Mouse (Mus musculus) forebrain, embryonic 16.5 days (tissue): ENCODE measurements around the gene Fhod1. TPM values are rescaled to one million over a fixed set of nuclear protein-coding genes. Genes with fewer than 3 reads are reported as not detected.

Experiments
- ATAC-seq: fragments of 200-750 bp; cut with Nextera tagmentation; 2 replicates; pipeline ENCODE4 v1.8.0; 2017; ENCODE audit warnings: mild to moderate bottlenecking, moderate library complexity
- H3K27ac ChIP-seq: fragments of 300-500 bp; sonication (generic); 2 replicates; pipeline ENCODE4 v1.5.1; 2014; ENCODE audit warnings: low read length, control low read depth
- H3K27me3 ChIP-seq: fragments of 300-500 bp; sonication (generic); replicated peaks from 2 replicates; pipeline ENCODE4 v1.6.1; 2014; ENCODE audit warnings: low read length; ENCODE audit not compliant: control insufficient read depth, insufficient read depth
- H3K36me3 ChIP-seq: fragments of 300-500 bp; sonication (generic); 2 replicates; pipeline ENCODE4 v1.6.1; 2014; ENCODE audit not compliant: control insufficient read depth, insufficient read depth
- H3K4me1 ChIP-seq: fragments of 300-500 bp; sonication (generic); replicated peaks from 2 replicates; pipeline ENCODE4 v1.6.1; 2014; ENCODE audit warnings: low read length; ENCODE audit not compliant: control insufficient read depth, insufficient read depth
- H3K4me2 ChIP-seq: fragments of 300-500 bp; sonication (generic); 2 replicates; pipeline ENCODE4 v1.6.1; 2014; ENCODE audit warnings: mild to moderate bottlenecking, low read length, control low read depth
- H3K4me3 ChIP-seq: fragments of 300-500 bp; sonication (generic); replicated peaks from 2 replicates; pipeline ENCODE4 v1.5.1; 2014; ENCODE audit warnings: mild to moderate bottlenecking, low read length, control low read depth
- H3K9ac ChIP-seq: fragments of 300-500 bp; sonication (generic); replicated peaks from 2 replicates; pipeline ENCODE4 v1.6.1; 2014; ENCODE audit warnings: low read depth, low read length, control low read depth
- H3K9me3 ChIP-seq: fragments of 300-500 bp; sonication (generic); 2 replicates; pipeline ENCODE4 v1.6.1; 2016; ENCODE audit warnings: low read length; ENCODE audit not compliant: control insufficient read depth
- WGBS: fragments of 180-500 bp; shearing (Covaris S2); extraction: QIAGEN DNeasy Blood & Tissue Kit; methylation state at CpG from one replicate; pipeline ENCODE4 v1.1.7; 2014; 5-methylcytosine and 5-hydroxymethylcytosine counted together
- polyA plus RNA-seq: library from polyadenylated mRNA; unstranded; fragments of >200 nt; fragmentation: Nextera tagmentation; extraction: Ambion mirVana; gene quantifications from 2 replicates; pipeline ENCODE4 v1.2.1, GENCODE M21; 2015

The Fhod1 gene
- polyA plus RNA-seq, 1 experiment from 2014 or later: 0.43 TPM

GRCm38 (mm10) chr8:105311718-105312117, 36.0 kb downstream of the Fhod1 start:
- peaks cover 14% of the 10 kb centered on the region for H3K36me3 ChIP-seq
- no peak for ATAC-seq
- WGBS: 100% methylated on average over 1 of the region's 1 CpGs
- H3K4me2 ChIP-seq: no peak overlapping the region
- no peaks in the 10 kb centered on the region for H3K9me3 ChIP-seq
- no peak overlapping the region for H3K4me3 ChIP-seq
- no peaks in the 10 kb centered on the region for H3K27me3 ChIP-seq
- H3K27ac ChIP-seq: no peak overlapping the region
- no peak overlapping the region for H3K9ac ChIP-seq
- H3K4me1 ChIP-seq: no peaks in the 10 kb centered on the region

- ATAC-seq: no peak
- H3K4me3 ChIP-seq: no peak overlapping the region
- no peak overlapping the region for H3K27ac ChIP-seq
- H3K36me3 ChIP-seq: peaks cover 11% of the 10 kb centered on the region
- no peaks in the 10 kb centered on the region for H3K27me3 ChIP-seq
- WGBS: 88% methylated on average over 8 of the region's 8 CpGs
- no peak overlapping the region for H3K4me2 ChIP-seq
- peaks cover 8% of the 10 kb centered on the region for H3K4me1 ChIP-seq
- no peaks in the 10 kb centered on the region for H3K9me3 ChIP-seq
- H3K9ac ChIP-seq: no peak overlapping the region
Observed at GRCm38 (mm10) chr8:105310118-105310517, 37.6 kb downstream of the Fhod1 start.

- H3K9me3 ChIP-seq: no peaks in the 10 kb centered on the region
- no peaks in the 10 kb centered on the region for H3K27me3 ChIP-seq
- ATAC-seq: no peak
- no peak overlapping the region for H3K4me2 ChIP-seq
- no peak overlapping the region for H3K9ac ChIP-seq
- H3K36me3 ChIP-seq: peaks cover 11% of the 10 kb centered on the region
- H3K27ac ChIP-seq: no peak overlapping the region
- peaks cover 8% of the 10 kb centered on the region for H3K4me1 ChIP-seq
- no peak overlapping the region for H3K4me3 ChIP-seq
- 85% methylated on average over 15 of the region's 15 CpGs for WGBS
Observed at GRCm38 (mm10) chr8:105309142-105309847, 38.5 kb downstream of the Fhod1 start.

GRCm38 (mm10) chr8:105308428-105308827, 39.3 kb downstream of the Fhod1 start:
- ATAC-seq: no peak

GRCm38 (mm10) chr8:105307670-105308069, 40.1 kb downstream of the Fhod1 start:
- Histone ChIP-seq H3K27me3 (no peaks in the 10 kb centered on the region), H3K9me3 (no peaks in the 10 kb centered on the region), H3K4me1 (peaks cover 8% of the 10 kb centered on the region), H3K9ac (no peak overlapping the region), H3K4me3 (no peak overlapping the region), H3K4me2 (no peak overlapping the region), H3K36me3 (peaks cover 19% of the 10 kb centered on the region), H3K27ac (no peak overlapping the region)
- WGBS: 94% methylated on average over 13 of the region's 13 CpGs
- ATAC-seq: no peak

More at GRCm38 (mm10) chr8:105308428-105308827, 39.3 kb downstream of the Fhod1 start:
- Histone ChIP-seq H3K27ac (no peak overlapping the region), H3K36me3 (peaks cover 15% of the 10 kb centered on the region), H3K9ac (no peak overlapping the region), H3K4me3 (no peak overlapping the region), H3K27me3 (no peaks in the 10 kb centered on the region), H3K4me2 (no peak overlapping the region), H3K4me1 (peaks cover 8% of the 10 kb centered on the region), H3K9me3 (no peaks in the 10 kb centered on the region)
- WGBS: 91% methylated on average over 10 of the region's 10 CpGs

- Histone ChIP-seq H3K4me3 (no peak overlapping the region), H3K27ac (no peak overlapping the region), H3K36me3 (peaks cover 25% of the 10 kb centered on the region), H3K4me1 (peaks cover 8% of the 10 kb centered on the region), H3K27me3 (no peaks in the 10 kb centered on the region), H3K9ac (no peak overlapping the region), H3K4me2 (peak overlapping the region; percentile 31), H3K9me3 (no peaks in the 10 kb centered on the region)
- peak; percentile 29 for ATAC-seq
- 62% methylated on average over 5 of the region's 5 CpGs for WGBS
Observed at GRCm38 (mm10) chr8:105306146-105306691, 41.5 kb downstream of the Fhod1 start.

GRCm38 (mm10) chr8:105305211-105306145, 42.3 kb downstream of the Fhod1 start, which contains the start of gene Elmo3:
Gene Elmo3, plus strand, starts transcription at chr8:105305601.
- WGBS: 7% methylated on average over 30 of the region's 30 CpGs
- Histone ChIP-seq H3K4me2 (peak within 1 kb of the TSS; percentile 31), H3K9me3 (no peaks in the 10 kb centered on the region), H3K27me3 (no peaks in the 10 kb centered on the region), H3K36me3 (peaks cover 29% of the 10 kb centered on the region), H3K9ac (no peak within 1 kb of the TSS), H3K4me1 (peaks cover 8% of the 10 kb centered on the region), H3K27ac (no peak within 1 kb of the TSS), H3K4me3 (no peak within 1 kb of the TSS; the same call in 1 of the 2 replicates)
- peak; percentile 15; the same call in 1 of the 2 replicates for ATAC-seq

GRCm38 (mm10) chr8:105304325-105305210, 43.2 kb downstream of the Fhod1 start:
- Histone ChIP-seq H3K4me2 (no peak overlapping the region), H3K4me1 (peaks cover 8% of the 10 kb centered on the region), H3K36me3 (peaks cover 37% of the 10 kb centered on the region), H3K27ac (no peak overlapping the region), H3K4me3 (no peak overlapping the region), H3K9me3 (no peaks in the 10 kb centered on the region), H3K9ac (no peak overlapping the region), H3K27me3 (no peaks in the 10 kb centered on the region)
- WGBS: 68% methylated on average over 9 of the region's 9 CpGs
- peak; percentile 21; the same call in 1 of the 2 replicates for ATAC-seq
